Mouse (Mus musculus) telencephalon, adult 2 months (tissue): ENCODE measurements at regions not wholly inside any gene's neighbourhood (a gene's known extent, or its start where the extent isn't known, plus 50 kb on each side); places are given as distances from the start of the nearest gene placed in this dataset.

Experiments used
- DNase-seq: peaks from one replicate; pipeline ENCODE4 v3.0.0-alpha.2; 2011; ENCODE audit warnings: low read depth, low spot score

- DNase-seq = no peak
Measured at GRCm38 (mm10) chr8:91899747-91900146, 97.9 kb upstream of the Irx3 start.

DNA sequence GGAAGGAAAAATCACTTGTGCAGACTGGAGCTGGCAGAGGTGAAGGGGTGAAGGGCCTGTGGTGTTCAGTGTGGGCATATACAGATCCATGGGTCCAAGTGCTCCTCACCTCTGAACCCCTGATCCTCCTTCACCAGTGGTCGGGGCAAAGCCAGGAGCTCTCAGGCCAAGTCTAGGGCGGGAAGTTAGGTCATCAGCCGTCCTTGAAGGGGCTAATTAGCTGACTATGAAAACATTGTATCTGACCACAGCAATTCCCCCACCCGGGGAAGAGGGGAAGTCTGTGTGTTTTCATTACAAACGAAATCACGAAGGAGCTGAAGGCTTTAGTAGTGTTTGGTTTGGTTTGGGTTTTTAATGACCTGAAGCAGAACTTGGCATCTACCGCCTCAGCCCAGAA is 95.5 kb upstream of the Irx3 start:
- no peak for DNase-seq

DNA sequence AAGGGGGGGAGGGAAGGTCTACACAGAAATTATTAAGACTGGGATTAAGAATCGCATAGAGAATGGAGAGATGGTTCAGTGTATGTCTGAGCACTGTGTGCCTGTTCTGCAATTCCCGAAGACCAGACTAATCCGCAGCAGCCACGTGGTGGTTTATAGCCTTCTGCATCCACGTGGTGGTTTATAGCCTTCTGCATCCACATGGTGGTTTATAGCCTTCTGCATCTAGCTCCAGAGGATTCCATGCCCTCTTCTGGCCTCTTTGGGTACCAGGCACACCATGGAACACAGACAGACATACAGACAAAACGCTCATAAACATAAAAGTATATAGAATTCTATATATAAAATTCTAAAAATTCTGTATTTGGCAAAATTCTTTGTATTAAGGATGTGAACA is 94.1 kb upstream of the Irx3 start:
- no peak for DNase-seq

GRCm38 (mm10) chr8:91884862-91885261 is 83.0 kb upstream of the Irx3 start:
- DNase-seq = no peak

DNA sequence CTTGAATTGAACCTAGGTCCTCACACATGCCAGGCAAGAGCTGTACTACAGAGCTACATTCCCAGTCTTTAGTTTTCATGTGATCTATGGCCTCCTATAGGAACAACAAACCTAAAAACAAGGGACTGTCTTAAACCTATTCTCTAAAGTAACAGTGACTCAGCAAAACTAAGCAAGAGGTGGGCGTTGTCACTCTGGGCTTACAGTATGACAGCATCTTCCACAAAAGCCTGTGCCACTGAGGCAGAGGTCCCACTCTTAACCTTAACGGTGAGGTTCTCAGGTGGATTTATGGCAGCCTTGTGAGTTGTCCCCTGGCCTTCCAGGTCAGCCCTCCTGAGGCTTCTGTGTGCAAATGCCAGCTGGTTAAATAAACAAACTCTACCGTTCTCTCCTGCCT is 82.5 kb upstream of the Irx3 start:
- DNase-seq = no peak

- DNase-seq = no peak
Measured at GRCm38 (mm10) chr8:91883012-91883411, 81.1 kb upstream of the Irx3 start.

DNA sequence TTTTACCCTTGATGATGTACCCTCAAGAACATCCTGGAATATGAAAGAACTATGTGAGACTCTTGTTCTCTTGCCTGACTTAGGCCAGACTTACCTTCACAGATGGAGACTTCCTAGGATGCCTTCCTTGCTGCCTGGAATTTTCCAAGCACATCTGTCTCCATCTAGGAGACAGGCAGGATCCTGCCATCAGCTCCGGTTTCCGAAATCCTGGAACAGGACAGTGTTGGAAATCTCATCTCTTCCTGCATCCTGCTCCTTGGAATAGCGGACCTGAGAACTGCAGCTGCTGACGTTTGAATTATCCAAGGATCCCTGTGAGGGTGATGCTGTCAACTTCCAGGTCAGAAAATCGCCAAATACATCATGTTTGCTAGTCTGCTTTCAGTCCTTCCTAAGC is 77.0 kb upstream of the Irx3 start:
- DNase-seq = no peak

DNA sequence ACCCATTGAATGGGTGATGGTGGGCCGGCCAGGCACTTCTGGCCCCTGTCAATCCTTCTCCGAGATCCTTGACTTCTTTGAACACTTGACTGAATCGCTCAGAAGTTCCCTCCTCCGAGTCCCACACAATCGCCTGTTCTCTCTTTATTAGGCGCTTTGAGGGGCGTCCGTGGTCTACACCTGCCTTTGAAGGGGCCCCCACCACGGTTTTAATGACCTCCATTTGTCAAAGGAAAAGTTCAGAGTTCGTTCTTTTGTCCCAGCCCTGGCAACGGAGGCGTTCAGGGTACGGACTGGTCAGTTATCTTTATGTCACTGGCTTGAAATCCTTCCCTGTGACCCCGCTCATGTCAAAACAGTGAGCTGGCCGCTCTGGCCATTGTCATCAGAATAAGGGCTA is 74.3 kb upstream of the Irx3 start:
- no peak for DNase-seq

DNA sequence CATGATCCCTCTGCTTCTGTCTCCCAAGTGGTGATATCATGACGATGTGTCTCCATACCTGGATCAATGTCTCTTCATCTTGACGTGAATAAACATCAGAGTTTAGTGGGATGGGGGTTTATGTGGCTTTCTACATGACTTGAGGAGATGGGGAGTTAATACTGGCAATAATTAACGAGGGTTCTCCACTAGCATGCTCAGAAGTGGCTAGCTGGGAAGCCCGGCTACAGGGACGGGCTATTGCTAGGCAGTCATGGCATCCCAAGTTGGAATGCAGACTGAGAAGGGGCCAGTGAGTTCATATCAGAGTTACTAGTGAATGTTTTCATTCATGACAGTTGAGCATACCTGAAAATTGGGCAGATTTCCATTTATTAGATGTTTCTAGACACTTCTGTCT is 71.4 kb upstream of the Irx3 start:
- no peak for DNase-seq

GRCm38 (mm10) chr8:91872278-91873115 is 70.6 kb upstream of the Irx3 start:
- no peak for DNase-seq

DNA sequence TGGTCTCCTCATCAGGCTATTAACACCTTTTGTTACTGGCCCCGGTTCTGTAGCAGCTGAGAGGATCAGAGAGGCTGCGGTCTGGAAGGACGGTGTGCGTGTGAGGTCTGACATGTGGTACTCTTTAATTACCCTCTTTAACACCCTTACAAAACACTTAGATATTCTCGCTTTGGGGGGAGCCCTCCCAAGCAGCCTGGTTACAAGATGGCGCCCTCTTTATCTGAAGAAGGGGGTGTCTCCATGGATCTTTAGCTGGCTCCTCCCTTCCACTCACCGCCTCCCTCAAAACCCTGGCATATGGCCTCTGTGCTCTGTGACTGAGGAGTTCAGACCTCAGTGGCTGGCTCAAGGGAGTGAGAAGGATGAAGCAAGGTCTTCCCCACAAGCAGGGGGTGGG is 65.2 kb upstream of the Irx3 start:
- no peak for DNase-seq

GRCm38 (mm10) chr8:91866076-91866475 is 64.2 kb upstream of the Irx3 start:
- no peak for DNase-seq

DNA sequence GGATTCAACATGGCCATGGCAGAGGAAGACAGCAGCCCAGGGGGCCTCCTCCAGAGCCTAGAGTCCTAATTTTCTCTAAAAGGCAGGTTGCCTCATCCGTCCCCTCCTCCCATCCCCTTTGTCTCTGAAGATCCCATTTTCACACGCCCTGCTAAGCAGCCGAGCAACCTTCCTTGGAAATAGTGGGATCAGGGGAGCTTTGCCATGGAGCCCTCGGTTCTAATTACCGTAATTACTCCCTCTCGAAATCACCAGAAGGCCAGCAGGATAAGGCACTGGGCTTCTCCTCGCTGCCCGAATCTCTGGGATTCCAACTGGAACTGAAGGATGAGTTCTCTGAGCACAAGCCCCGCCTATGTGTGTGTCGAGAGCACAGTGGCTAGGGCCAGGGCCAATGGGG is 63.5 kb upstream of the Irx3 start:
- no peak for DNase-seq

DNA sequence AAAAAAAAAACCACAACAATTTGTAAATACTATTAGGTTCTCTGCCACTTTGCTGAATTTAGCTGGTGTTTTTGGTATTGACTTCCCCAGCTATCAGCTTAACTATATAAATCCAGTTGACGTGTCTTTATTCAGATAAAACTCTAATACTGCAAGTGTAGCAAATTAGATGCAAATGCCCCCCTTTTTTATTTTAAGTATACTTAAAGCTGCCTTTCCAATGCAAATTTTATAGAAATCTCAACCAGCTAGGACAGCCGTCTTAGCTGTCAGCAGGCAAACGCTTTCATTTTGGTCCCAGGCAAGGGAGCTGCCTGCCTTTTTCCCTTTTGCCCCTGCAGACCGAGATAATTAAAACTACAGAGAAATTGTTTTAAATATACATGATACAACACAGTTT is 61.6 kb upstream of the Irx3 start:
- no peak for DNase-seq

GRCm38 (mm10) chr8:91855881-91856280 is 54.0 kb upstream of the Irx3 start:
- no peak for DNase-seq

DNA sequence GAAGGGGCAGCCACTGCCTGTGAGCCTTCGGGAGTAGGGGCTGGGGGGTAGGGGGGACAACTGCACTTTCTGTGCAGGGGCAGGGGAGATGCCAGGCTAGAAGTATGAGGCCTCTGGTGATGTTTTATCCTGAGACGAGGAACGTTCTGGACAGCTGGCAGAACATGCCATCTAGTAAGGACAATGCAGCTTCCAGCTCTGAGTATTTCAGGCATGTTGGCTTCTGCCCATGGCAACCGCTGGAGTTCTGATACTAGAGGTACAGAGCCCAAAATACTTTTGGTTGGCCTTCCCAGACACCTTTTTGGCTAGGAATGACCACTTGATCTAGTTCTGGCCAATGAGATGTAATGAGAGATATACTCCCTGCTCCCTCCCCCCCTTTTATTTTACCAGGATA is 52.5 kb upstream of the Irx3 start:
- no peak for DNase-seq

GRCm38 (mm10) chr8:91853803-91854202 is 51.9 kb upstream of the Irx3 start:
- DNase-seq = no peak

GRCm38 (mm10) chr8:91853336-91853735 is 51.5 kb upstream of the Irx3 start:
- no peak for DNase-seq
